Mouse (Mus musculus): Measurements from ENCODE around the gene Fnbp1.

- TF ChIP-seq MYOD1 (IDR thresholded peaks at IDR 0.05; ENCODE audit: control insufficient read depth in 1 of 3, insufficient read length in 2 of 3, low read depth in 2 of 3) (no peak), POLR2A (IDR thresholded peaks at IDR 0.05; ENCODE audit: insufficient read length, low read depth) (no peak), REST (IDR thresholded peaks at IDR 0.05; ENCODE audit: insufficient read depth, insufficient read length) (no peak), TCF3 (IDR thresholded peaks at IDR 0.05; ENCODE audit: insufficient read length, low read depth) (no peak)
Observed at GRCm38 (mm10) chr2:31164841-31165455, 23.1 kb upstream of the Fnbp1 start.
